Mouse (Mus musculus) ES-Bruce4 (cell line): ENCODE measurements around the gene Rxrg. TPM values are rescaled to one million over a fixed set of nuclear protein-coding genes. Genes with fewer than 3 reads are reported as not detected.

Source experiments
- H3K27ac ChIP-seq: 2 replicates; pipeline ENCODE4 v1.5.1; 2012; ENCODE audit warnings: low read length, inconsistent platforms; ENCODE audit not compliant: insufficient read depth
- H3K27me3 ChIP-seq: 2 replicates; pipeline ENCODE4 v1.6.1; 2012; ENCODE audit warnings: mild to moderate bottlenecking, low read length, inconsistent platforms; ENCODE audit not compliant: control insufficient read depth, poor library complexity, insufficient read depth, severe bottlenecking
- H3K36me3 ChIP-seq: 2 replicates; pipeline ENCODE4 v1.6.1; 2012; ENCODE audit warnings: inconsistent platforms, mild to moderate bottlenecking, low read length, moderate library complexity; ENCODE audit not compliant: control insufficient read depth, poor library complexity, insufficient read depth, severe bottlenecking
- H3K4me1 ChIP-seq: one replicate; pipeline ENCODE4 v1.8.1; 2011; ENCODE audit warnings: low read length; ENCODE audit not compliant: control insufficient read depth, insufficient read depth
- H3K4me3 ChIP-seq: 2 replicates; pipeline ENCODE4 v1.5.1; 2011; ENCODE audit warnings: low read depth, mild to moderate bottlenecking, low read length
- H3K9ac ChIP-seq: 2 replicates; pipeline ENCODE4 v1.6.1; 2012; ENCODE audit warnings: low read depth, mild to moderate bottlenecking, inconsistent platforms; ENCODE audit not compliant: poor library complexity, severe bottlenecking
- H3K9me3 ChIP-seq: replicated peaks from 2 replicates; pipeline ENCODE4 v1.6.1; 2012; ENCODE audit warnings: mild to moderate bottlenecking, low read length, inconsistent platforms; ENCODE audit not compliant: control insufficient read depth, poor library complexity, insufficient read depth, severe bottlenecking
- CTCF ChIP-seq: IDR thresholded peaks from one replicate; pipeline ENCODE4 v1.8.1; 2011; ENCODE audit warnings: low read depth, low read length
- EP300 ChIP-seq: IDR thresholded peaks from 2 replicates; pipeline ENCODE4 v1.6.1; 2011; ENCODE audit warnings: low read depth, low read length; ENCODE audit not compliant: insufficient read depth
- POLR2A ChIP-seq: IDR thresholded peaks from one replicate; pipeline ENCODE4 v1.8.1; 2011; ENCODE audit warnings: low read length; ENCODE audit not compliant: insufficient read depth
- polyA plus RNA-seq: library from polyadenylated mRNA; stranded (reverse); fragments of >200 nt; gene quantifications from 2 replicates; pipeline ENCODE4 v1.2.4, GENCODE M21; 2011; ENCODE audit warnings: low read depth; ENCODE audit not compliant: missing spikeins, insufficient read depth, insufficient read length

The Rxrg gene
- polyA plus RNA-seq, 1 experiment = not detected

- H3K9me3 ChIP-seq = no peaks in the 10 kb centered on the region
- no peak overlapping the region for H3K9ac ChIP-seq
- H3K27me3 ChIP-seq = no peaks in the 10 kb centered on the region
- no peak overlapping the region for H3K27ac ChIP-seq
- no peaks in the 10 kb centered on the region for H3K4me1 ChIP-seq
- H3K4me3 ChIP-seq = no peak overlapping the region
- TF ChIP-seq EP300 (no peak), CTCF (no peak), POLR2A (no peak)
- no peaks in the 10 kb centered on the region for H3K36me3 ChIP-seq
Measured at GRCm38 (mm10) chr1:167583195-167583594, 15.0 kb upstream of the Rxrg start.

DNA sequence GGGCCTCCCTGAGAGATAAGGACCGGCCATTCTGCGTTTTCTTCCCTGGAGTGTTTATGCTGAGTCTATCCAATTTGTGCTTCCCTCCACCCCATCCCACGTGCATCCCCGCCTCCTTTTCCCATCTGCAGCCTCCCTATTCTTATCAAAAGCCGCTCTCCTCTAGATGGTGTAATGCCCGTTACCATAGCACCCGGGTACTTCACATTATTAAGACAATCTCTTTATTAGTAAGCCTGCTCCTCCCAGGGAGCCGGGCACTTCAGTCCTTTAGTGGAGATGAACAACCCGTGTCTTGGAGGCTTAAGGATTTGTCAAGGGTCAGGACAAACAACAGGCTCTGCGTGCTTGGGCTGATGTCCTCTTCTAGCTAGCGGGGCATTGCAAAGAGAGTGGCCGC lies 14.3 kb upstream of the Rxrg start:
- H3K9me3 ChIP-seq = no peaks in the 10 kb centered on the region
- H3K9ac ChIP-seq = no peak overlapping the region
- no peak overlapping the region for H3K4me3 ChIP-seq
- no peak overlapping the region for H3K27ac ChIP-seq
- H3K27me3 ChIP-seq = no peaks in the 10 kb centered on the region
- TF ChIP-seq CTCF (no peak), EP300 (no peak), POLR2A (no peak)
- no peaks in the 10 kb centered on the region for H3K36me3 ChIP-seq
- H3K4me1 ChIP-seq = no peaks in the 10 kb centered on the region

DNA sequence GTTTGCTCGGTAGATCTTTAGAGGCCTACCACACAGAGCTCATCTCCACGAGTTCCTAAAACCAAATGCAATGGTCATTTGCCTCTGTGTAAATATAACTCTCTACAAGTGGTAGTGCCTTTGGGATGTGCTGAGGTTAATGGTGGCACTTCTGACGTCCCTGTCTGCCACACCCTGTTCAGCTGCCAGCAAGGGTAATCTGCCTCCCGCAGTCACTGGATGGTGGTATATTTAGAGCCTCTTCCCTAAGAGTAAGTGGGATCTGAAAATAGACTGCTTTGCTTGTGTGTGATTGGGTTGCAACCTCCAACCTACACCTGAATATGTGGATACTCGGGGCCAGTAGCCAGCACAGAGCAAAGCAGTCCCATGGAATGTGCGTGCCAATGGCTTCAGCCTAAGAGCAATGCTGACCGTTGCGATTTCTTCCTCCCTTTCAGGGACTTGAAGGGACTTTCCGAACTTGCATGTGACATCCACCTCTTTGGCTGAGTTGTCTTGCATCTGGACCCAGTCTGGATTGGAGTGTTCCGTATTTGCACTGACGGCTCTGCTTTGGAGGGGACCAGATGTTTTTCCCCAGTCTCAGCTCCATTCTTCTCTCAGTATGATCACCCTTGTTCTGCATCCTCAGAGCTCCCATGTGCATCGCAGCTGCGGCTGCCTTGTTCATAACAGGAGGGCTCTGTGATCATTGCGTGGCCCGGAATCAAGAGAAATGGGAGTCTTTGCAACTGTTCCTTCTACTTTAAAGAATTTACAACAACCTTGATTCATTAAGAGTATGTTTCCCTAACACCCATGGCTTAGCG lies 9.2 kb upstream of the Rxrg start:
- no peak overlapping the region for H3K4me3 ChIP-seq
- H3K9me3 ChIP-seq = no peaks in the 10 kb centered on the region
- no peak overlapping the region for H3K27ac ChIP-seq
- no peaks in the 10 kb centered on the region for H3K4me1 ChIP-seq
- no peaks in the 10 kb centered on the region for H3K36me3 ChIP-seq
- H3K27me3 ChIP-seq = no peaks in the 10 kb centered on the region
- TF ChIP-seq CTCF = no peak
- TF ChIP-seq EP300 = no peak
- no peak overlapping the region for H3K9ac ChIP-seq

- no peaks in the 10 kb centered on the region; the same call in 1 of the 2 replicates for H3K27me3 ChIP-seq
- no peaks in the 10 kb centered on the region for H3K9me3 ChIP-seq
- no peak for TF ChIP-seq CTCF
- no peak for TF ChIP-seq POLR2A
- no peak for TF ChIP-seq EP300
- H3K27ac ChIP-seq = no peak overlapping the region
- H3K9ac ChIP-seq = no peak overlapping the region
- H3K4me1 ChIP-seq = no peaks in the 10 kb centered on the region
- H3K36me3 ChIP-seq = no peaks in the 10 kb centered on the region
- no peak overlapping the region for H3K4me3 ChIP-seq
Measured at GRCm38 (mm10) chr1:167592175-167592574, 6.0 kb upstream of the Rxrg start.

DNA sequence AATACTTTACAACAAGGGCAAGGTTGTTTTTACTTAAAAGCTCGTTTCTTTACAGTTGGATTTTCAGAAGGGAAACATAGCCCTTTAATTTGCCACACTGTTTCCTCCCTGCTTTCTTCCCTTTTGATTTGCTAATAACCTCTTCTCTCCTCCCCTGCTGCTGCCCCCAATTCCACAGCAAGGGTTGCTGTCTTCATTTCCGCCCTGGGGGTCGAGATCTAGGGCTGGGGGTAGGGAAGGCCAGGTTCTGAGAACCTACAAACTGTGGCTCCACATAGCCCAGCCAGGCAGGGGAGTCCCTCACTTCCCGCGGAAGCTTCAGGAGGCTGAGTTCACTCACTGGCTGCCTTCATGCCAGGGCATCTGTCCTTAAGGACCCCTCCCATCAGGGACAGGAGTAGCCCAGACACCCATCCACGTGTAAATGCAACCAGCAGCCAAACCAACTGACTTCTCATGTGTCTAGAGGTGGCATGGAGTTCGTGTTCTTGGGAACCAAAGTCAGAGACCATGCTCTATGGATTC lies 1.1 kb downstream of the Rxrg start:
- H3K27me3 ChIP-seq = no peaks in the 10 kb centered on the region; the same call in 1 of the 2 replicates
- H3K36me3 ChIP-seq = no peaks in the 10 kb centered on the region
- TF ChIP-seq CTCF (no peak), EP300 (0 out of 2 replicates have a peak, but pooled peaks have one; percentile 47), POLR2A (no peak)
- H3K27ac ChIP-seq = no peak overlapping the region
- H3K9ac ChIP-seq = no peak overlapping the region
- no peak overlapping the region for H3K4me3 ChIP-seq
- no peaks in the 10 kb centered on the region for H3K9me3 ChIP-seq
- peaks cover 4% of the 10 kb centered on the region for H3K4me1 ChIP-seq

DNA sequence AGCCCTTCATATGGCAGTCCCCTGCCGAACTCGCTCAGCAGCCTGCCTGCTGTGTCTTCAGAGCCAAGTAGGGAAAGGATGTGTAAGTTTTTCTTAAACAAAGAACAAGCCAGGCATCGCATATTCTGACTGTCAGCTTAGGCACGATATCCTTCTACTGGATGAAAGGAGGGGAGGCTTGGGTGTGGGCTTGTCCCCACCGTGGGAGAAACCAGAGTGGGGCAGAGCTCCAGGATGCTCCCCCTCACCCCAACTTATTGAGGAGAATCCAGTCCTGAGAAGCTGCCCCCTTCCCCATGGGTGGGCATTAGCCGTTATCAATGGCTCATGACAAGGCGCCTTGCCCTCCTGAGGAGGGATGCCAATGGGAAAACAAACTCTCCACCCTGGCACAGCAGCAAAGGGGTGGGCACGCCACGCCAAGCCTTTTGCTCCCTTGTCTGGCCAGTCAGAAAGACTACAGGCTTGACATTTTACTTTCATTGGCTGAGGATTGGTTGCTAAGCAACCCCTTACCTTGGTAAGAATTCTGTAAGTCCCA lies 10.1 kb downstream of the Rxrg start:
- Histone ChIP-seq H3K9ac (no peak overlapping the region), H3K36me3 (no peaks in the 10 kb centered on the region), H3K4me3 (no peak overlapping the region), H3K9me3 (no peaks in the 10 kb centered on the region), H3K4me1 (no peaks in the 10 kb centered on the region), H3K27ac (no peak overlapping the region), H3K27me3 (no peaks in the 10 kb centered on the region)
- no peak for TF ChIP-seq EP300
- TF ChIP-seq POLR2A = no peak
- TF ChIP-seq CTCF = no peak
